Mouse (Mus musculus) heart, postnatal 0 days (tissue): Measurements from ENCODE around the gene Olfr1410.

Source experiments
- CTCF ChIP-seq: IDR thresholded peaks from 2 replicates; pipeline ENCODE4 v1.5.1; 2016; ENCODE audit warnings: antibody characterized with exemption, control low read depth, low read depth
- EP300 ChIP-seq: IDR thresholded peaks from 2 replicates; pipeline ENCODE4 v1.6.1; 2016; ENCODE audit warnings: antibody characterized with exemption, low read depth

DNA sequence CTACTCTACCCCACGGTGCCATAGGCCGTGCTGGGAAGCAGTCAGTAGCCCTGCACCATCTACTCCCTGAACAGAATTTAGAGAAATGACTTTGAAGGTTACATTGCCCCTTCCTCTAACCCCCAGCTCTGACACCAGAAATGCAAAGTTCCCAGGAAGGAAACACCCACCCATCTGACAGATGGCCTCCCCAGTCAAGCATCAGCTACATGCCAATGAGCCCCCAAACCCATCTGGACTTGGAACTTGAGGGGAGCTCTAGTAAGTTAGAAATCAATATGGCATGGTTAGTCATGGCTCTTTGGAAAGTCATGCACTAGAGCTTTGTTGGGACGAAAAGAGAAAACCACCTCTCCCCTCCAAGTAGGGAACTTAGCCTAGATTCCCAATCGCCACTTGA, 33.2 kb downstream of the Olfr1410 start:
- no peak for TF ChIP-seq EP300
- no peak for TF ChIP-seq CTCF
